Mouse (Mus musculus): Measurements from ENCODE around the gene Zfp941. TPM values are rescaled to one million over a fixed set of nuclear protein-coding genes. Genes with fewer than 3 reads are reported as not detected.

The Zfp941 gene
- polyA plus RNA-seq (2017; shearing (Covaris generic)), result 0.20 TPM

GRCm38 (mm10) chr7:140821653-140822329 lies at the start of gene Zfp941:
Zfp941 (minus strand) TSS chr7:140822178.

GRCm38 (mm10) chr7:140857550-140858505 lies 35.9 kb upstream of the Zfp941 start, which contains the start of gene Bet1l:
Bet1l (minus strand) TSS chr7:140857577.

GRCm38 (mm10) chr7:140856785-140857549 lies 35.0 kb upstream of the Zfp941 start, which contains the start of gene Ric8a:
Ric8a (plus strand) TSS chr7:140856957.

GRCm38 (mm10) chr7:140855860-140856784 lies 34.1 kb upstream of the Zfp941 start, which contains the start of gene Gm45785:
Gm45785 (minus strand) TSS chr7:140856331.

GRCm38 (mm10) chr7:140847755-140848580 lies 26.0 kb upstream of the Zfp941 start, which contains the start of gene Odf3:
Odf3 (plus strand) TSS chr7:140847805.

DNA sequence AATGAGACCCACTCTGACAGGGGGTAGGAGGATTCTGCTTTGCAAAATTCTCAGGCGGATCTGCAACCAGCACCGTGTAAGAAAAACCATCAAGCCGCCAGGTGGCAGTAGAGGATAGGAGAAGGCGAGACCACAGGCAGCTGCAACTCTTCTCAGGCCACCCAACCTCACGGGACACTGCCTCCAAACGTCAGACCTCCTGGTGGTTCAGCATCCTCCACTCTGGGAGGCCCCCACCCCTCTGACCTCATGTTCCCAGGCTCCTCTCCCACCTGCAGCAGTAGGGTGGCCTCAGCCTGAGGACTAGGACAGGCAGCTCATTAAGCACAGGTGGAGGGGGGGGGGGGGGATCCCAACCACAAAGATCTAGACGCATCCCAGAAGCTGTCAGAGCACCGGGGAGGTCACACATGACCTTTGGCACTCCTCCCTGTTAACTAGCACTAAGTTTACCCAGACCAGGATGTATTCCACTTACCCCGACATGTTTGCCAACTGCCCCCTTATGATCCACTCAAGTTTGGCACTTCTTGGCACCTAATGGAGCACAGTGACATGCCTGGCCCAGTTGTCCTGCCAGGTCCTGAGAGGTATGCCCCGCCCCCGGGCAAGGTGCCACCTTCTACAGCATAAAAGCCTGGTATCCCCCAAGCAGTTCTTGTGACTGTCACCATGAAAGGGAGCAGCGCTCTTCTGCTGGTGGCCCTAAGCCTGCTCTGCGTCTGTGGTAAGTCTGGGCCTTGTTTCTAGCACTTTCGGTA lies 23.1 kb upstream of the Zfp941 start, which contains the start of gene Scgb1c1:
Gene Scgb1c1, plus strand, starts transcription at position 643 of the 761 bp plus-strand sequence.

DNA sequence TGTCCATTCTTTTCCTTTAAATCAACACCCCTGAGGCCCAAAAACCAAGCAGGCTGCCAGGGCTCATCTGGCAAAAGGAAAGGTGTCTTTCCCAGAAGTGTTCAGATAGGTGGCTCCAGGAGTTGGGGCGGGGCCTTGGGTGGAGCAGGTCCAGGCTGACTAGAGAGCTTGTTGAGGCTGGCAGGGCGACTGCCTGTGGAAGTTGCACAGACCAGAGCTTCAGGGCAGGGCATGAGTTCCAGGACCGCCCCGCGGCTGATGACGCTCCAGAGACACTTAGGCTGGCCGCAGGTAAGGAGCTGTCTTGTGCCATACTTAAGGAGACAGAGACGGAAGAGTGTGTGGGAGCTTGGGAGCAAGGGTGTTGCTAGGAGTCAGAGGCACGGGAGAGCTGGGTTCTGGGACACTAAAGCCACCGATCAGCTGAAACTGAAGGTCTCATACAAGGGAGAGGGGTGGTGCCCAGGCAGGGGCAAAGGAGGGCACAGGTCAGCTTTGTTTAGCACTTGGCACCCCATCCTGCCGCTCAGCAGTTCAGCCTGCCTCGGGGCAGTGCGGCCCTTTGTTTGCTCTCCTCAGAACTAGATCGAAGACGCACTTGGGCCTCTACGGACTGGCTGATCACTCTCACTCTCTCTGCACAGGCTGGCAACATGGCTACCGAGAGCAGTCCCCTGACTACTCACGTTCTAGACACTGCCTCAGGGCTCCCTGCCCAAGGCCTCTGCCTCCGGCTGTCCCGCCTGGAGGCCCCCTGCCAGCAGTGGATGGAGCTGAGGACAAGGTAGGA lies 13.2 kb upstream of the Zfp941 start, which contains the start of gene Urah:
Gene Urah, plus strand, starts transcription at position 51 of the 790 bp plus-strand sequence.

GRCm38 (mm10) chr7:140787406-140788052 lies 34.4 kb downstream of the Zfp941 start, which contains the start of gene Syce1:
Syce1 (minus strand) TSS chr7:140787852.

GRCm38 (mm10) chr7:140763447-140764020 lies 58.4 kb downstream of the Zfp941 start, which contains the start of gene Cyp2e1:
Cyp2e1 (plus strand) TSS chr7:140763739.

Other genes starting within 250 kb of the Zfp941 start
- gene Olfr46, start 220.9 kb downstream of the Zfp941 start, polyA plus RNA-seq (2017; shearing (Covaris generic)), result 0.04 TPM
- not detected for gene Olfr61, start 193.2 kb downstream of the Zfp941 start, polyA plus RNA-seq (2017; shearing (Covaris generic))
- gene Olfr53, start 175.7 kb downstream of the Zfp941 start, polyA plus RNA-seq (2017; shearing (Covaris generic)), result not detected
- 0.05 TPM for gene Olfr539, start 162.2 kb downstream of the Zfp941 start, polyA plus RNA-seq (2017; shearing (Covaris generic))
- gene Olfr45, start 140.2 kb downstream of the Zfp941 start, polyA plus RNA-seq (2017; shearing (Covaris generic)), result 0.07 TPM
- gene Olfr541, start 124.9 kb downstream of the Zfp941 start, polyA plus RNA-seq (2017; shearing (Covaris generic)), result not detected
- not detected for gene Cyp2e1, start 58.4 kb downstream of the Zfp941 start, polyA plus RNA-seq (2017; shearing (Covaris generic))
- gene Syce1, start 34.3 kb downstream of the Zfp941 start, polyA plus RNA-seq (2017; shearing (Covaris generic)), result 0.84 TPM
- not detected for gene Urah, start 12.8 kb upstream of the Zfp941 start, polyA plus RNA-seq (2017; shearing (Covaris generic))
- gene Scgb1c1, start 23.4 kb upstream of the Zfp941 start, polyA plus RNA-seq (2017; shearing (Covaris generic)), result not detected
- gene Odf3, start 25.6 kb upstream of the Zfp941 start, polyA plus RNA-seq (2017; shearing (Covaris generic)), result 0.16 TPM
- not detected for gene Gm45785, start 34.2 kb upstream of the Zfp941 start, polyA plus RNA-seq (2017; shearing (Covaris generic))
- gene Ric8a, start 34.8 kb upstream of the Zfp941 start, polyA plus RNA-seq (2017; shearing (Covaris generic)), result 134 TPM
- 43.1 TPM for gene Bet1l, start 35.4 kb upstream of the Zfp941 start, polyA plus RNA-seq (2017; shearing (Covaris generic))
- 199 TPM for gene Psmd13, start 59.8 kb upstream of the Zfp941 start, polyA plus RNA-seq (2017; shearing (Covaris generic))
- gene Sirt3, start 60.1 kb upstream of the Zfp941 start, polyA plus RNA-seq (2017; shearing (Covaris generic)), result 8.4 TPM
- not detected for gene Cox8b, start 78.3 kb upstream of the Zfp941 start, polyA plus RNA-seq (2017; shearing (Covaris generic))
- gene Nlrp6, start 98.7 kb upstream of the Zfp941 start, polyA plus RNA-seq (2017; shearing (Covaris generic)), result not detected
- gene Pgghg, start 119.2 kb upstream of the Zfp941 start, polyA plus RNA-seq (2017; shearing (Covaris generic)), result 34.4 TPM
- 0.48 TPM for gene Ifitm5, start 128.1 kb upstream of the Zfp941 start, polyA plus RNA-seq (2017; shearing (Covaris generic))
- not detected for gene Gm45717, start 133.8 kb upstream of the Zfp941 start, polyA plus RNA-seq (2017; shearing (Covaris generic))
- 16.6 TPM for gene Ifitm2, start 133.8 kb upstream of the Zfp941 start, polyA plus RNA-seq (2017; shearing (Covaris generic))
- not detected for gene Ifitm1, start 145.0 kb upstream of the Zfp941 start, polyA plus RNA-seq (2017; shearing (Covaris generic))
- 8.0 TPM for gene Ifitm3, start 188.6 kb upstream of the Zfp941 start, polyA plus RNA-seq (2017; shearing (Covaris generic))
- 0.28 TPM for gene Ifitm6, start 195.7 kb upstream of the Zfp941 start, polyA plus RNA-seq (2017; shearing (Covaris generic))
- not detected for gene Gm17387, start 207.0 kb upstream of the Zfp941 start, polyA plus RNA-seq (2017; shearing (Covaris generic))
- gene B4galnt4, start 238.9 kb upstream of the Zfp941 start, polyA plus RNA-seq (2017; shearing (Covaris generic)), result 10.0 TPM